ENCODE assay signal across 22 mouse cellular contexts in genomic region chr15:25267509-25267908, GRCm38 (mm10).
DNase-seq lines count a peak whose midpoint lies in the region; ATAC-seq and TF ChIP-seq lines count a peak whose summit lies in the region.
"Had no signal": no experiment of that assay in that cellular context is flagged by ENCODE, and none has a peak within 500 bp of the region (broad histone marks: within the 10 kb centered on the region; RNA-seq: fewer than 3 reads in every experiment).

No protein-coding gene starts in this region.

- no peak overlapping the region for H3K4me2 ChIP-seq in kidney, embryonic 15.5 days
- no peak overlapping the region for H3K4me2 ChIP-seq in kidney, postnatal 0 days (ENCODE audit: low read length)
- H3K4me2 ChIP-seq: embryonic facial prominence, embryonic 13.5 days; embryonic facial prominence, embryonic 15.5 days; forebrain, embryonic 12.5 days had no signal

- peak; percentile 29; the same call in 1 of the 2 replicates for ATAC-seq in kidney, embryonic 15.5 days (replicated peaks; ENCODE audit: low FRiP score)
- 0 out of 2 replicates have a peak, but pooled peaks have one; percentile 25 for ATAC-seq in kidney, postnatal 0 days (replicated peaks; ENCODE audit: low FRiP score, low read depth)
- ATAC-seq: forebrain, embryonic 14.5 days; forebrain, embryonic 16.5 days had no signal

- peak; percentile 58 for DNase-seq in heart, adult 11 months
- DNase-seq in heart, adult 8-10 months (ENCODE audit: low spot score): no peak
- DNase-seq in kidney, postnatal 25 days: no peak
- DNase-seq in kidney, postnatal 0 days (ENCODE audit: low spot score): no peak
- no peak for DNase-seq in kidney, postnatal 10 days
- DNase-seq: adrenal gland, adult 2 months; adrenal gland, postnatal 10 days; adrenal gland, postnatal 25 days; cerebellum, adult 11 months; cerebellum, adult 18-20 months; cerebellum, adult 8-10 months; cerebellum, adult 9-11 months; cerebellum, postnatal 14 days; cerebellum, postnatal 36 days had no signal

- 0 out of 2 replicates have a peak, but pooled peaks cover 2% of the 10 kb centered on the region for H3K4me1 ChIP-seq in kidney, embryonic 15.5 days
- H3K4me1 ChIP-seq in kidney, postnatal 0 days (replicated peaks; ENCODE audit: insufficient read depth, low read length): no peaks in the 10 kb centered on the region

- no peak overlapping the region for H3K4me3 ChIP-seq in kidney, embryonic 15.5 days (replicated peaks)
- no peak overlapping the region for H3K4me3 ChIP-seq in kidney, postnatal 0 days (replicated peaks; ENCODE audit: low read depth, low read length)
- H3K4me3 ChIP-seq: embryonic facial prominence, embryonic 13.5 days; embryonic facial prominence, embryonic 15.5 days; erythroblast, embryonic 14.5 days; forebrain, embryonic 10.5 days; forebrain, embryonic 12.5 days had no signal

- WGBS in kidney, embryonic 15.5 days: 59% methylated on average over 3 of the region's 3 CpGs
- WGBS in kidney, postnatal 0 days: 68% methylated on average over 3 of the region's 3 CpGs

- no peaks in the 10 kb centered on the region for H3K36me3 ChIP-seq in kidney, embryonic 15.5 days
- H3K36me3 ChIP-seq in kidney, postnatal 0 days (ENCODE audit: insufficient read depth, low read length): no peaks in the 10 kb centered on the region
- H3K36me3 ChIP-seq: embryonic facial prominence, embryonic 13.5 days; embryonic facial prominence, embryonic 15.5 days; forebrain, embryonic 10.5 days; forebrain, embryonic 12.5 days had no signal

- H3K27me3 ChIP-seq in kidney, embryonic 15.5 days: 0 out of 2 replicates have a peak, but pooled peaks cover 3% of the 10 kb centered on the region
- H3K27me3 ChIP-seq in kidney, postnatal 0 days (ENCODE audit: insufficient read depth, low read length): no peaks in the 10 kb centered on the region
- H3K27me3 ChIP-seq: embryonic facial prominence, embryonic 13.5 days; embryonic facial prominence, embryonic 15.5 days; forebrain, embryonic 12.5 days had no signal

- no peak overlapping the region for H3K9ac ChIP-seq in kidney, embryonic 15.5 days
- H3K9ac ChIP-seq in kidney, postnatal 0 days (ENCODE audit: low read depth, low read length): no peak overlapping the region
- H3K9ac ChIP-seq: embryonic facial prominence, embryonic 13.5 days; embryonic facial prominence, embryonic 15.5 days; forebrain, embryonic 12.5 days had no signal

- no peak overlapping the region for H3K27ac ChIP-seq in kidney, embryonic 15.5 days
- H3K27ac ChIP-seq in kidney, postnatal 0 days: no peak overlapping the region
- H3K27ac ChIP-seq: embryonic facial prominence, embryonic 13.5 days; embryonic facial prominence, embryonic 15.5 days; forebrain, embryonic 10.5 days; forebrain, embryonic 12.5 days had no signal

- no peaks in the 10 kb centered on the region for H3K9me3 ChIP-seq in kidney, embryonic 15.5 days (replicated peaks)
- H3K9me3 ChIP-seq in kidney, postnatal 0 days (replicated peaks; ENCODE audit: low read length): no peaks in the 10 kb centered on the region
- H3K9me3 ChIP-seq: embryonic facial prominence, embryonic 13.5 days; embryonic facial prominence, embryonic 15.5 days; forebrain, embryonic 10.5 days; forebrain, embryonic 12.5 days had no signal

- TF ChIP-seq CTCF in kidney, postnatal 0 days (IDR thresholded peaks at IDR 0.05; ENCODE audit: low read depth): no peak
